Comparison of ENCODE assay signal across 11 mouse cellular contexts in genomic region chr9:35122551-35123266, GRCm38 (mm10). TPM values are rescaled to one million over a fixed set of nuclear protein-coding genes. Genes with fewer than 3 reads are reported as not detected.
A peak's percentile ranks its signal among the peaks of the same experiment; 100 is the strongest.
DNase-seq lines count a peak whose midpoint lies in the region; TF ChIP-seq lines count a peak whose summit lies in the region.
"Had no signal": no experiment of that assay in that cellular context is flagged by ENCODE, and none has a peak within 500 bp of the region (broad histone marks: within the 10 kb centered on the region; RNA-seq: fewer than 3 reads in every experiment).

No protein-coding gene starts in this region.

- H3K79me2 ChIP-seq in liver, adult 2 months (ENCODE audit: control insufficient read depth, insufficient read depth, low read length) = no peaks in the 10 kb centered on the region; the same call in 1 of the 2 replicates

- no peaks in the 10 kb centered on the region for H3K27me3 ChIP-seq in liver, adult 2 months (ENCODE audit: control insufficient read depth, insufficient read depth, low read length)
- H3K27me3 ChIP-seq: embryonic facial prominence, embryonic 12.5 days; midbrain, embryonic 12.5 days had no signal

- H3K36me3 ChIP-seq in liver, adult 2 months (ENCODE audit: control insufficient read depth, insufficient read depth, low read length) = no peaks in the 10 kb centered on the region

- WGBS in liver, adult 2 months = 44% methylated on average over 5 of the region's 5 CpGs

- peak overlapping the region; percentile 53 for H3K9ac ChIP-seq in liver, adult 2 months (ENCODE audit: low read depth, low read length)
- H3K9ac ChIP-seq: embryonic facial prominence, embryonic 12.5 days; midbrain, embryonic 12.5 days had no signal

- peak overlapping the region; percentile 80 for H3K27ac ChIP-seq in gastrocnemius, adult 2 months
- peak overlapping the region; percentile 99 for H3K27ac ChIP-seq in liver, adult 2 months (replicated peaks; ENCODE audit: insufficient read depth, low read depth, low read length)
- H3K27ac ChIP-seq: embryonic facial prominence, embryonic 12.5 days; midbrain, embryonic 12.5 days had no signal

- no peak overlapping the region for H3K4me3 ChIP-seq in gastrocnemius, adult 2 months
- no peak overlapping the region for H3K4me3 ChIP-seq in liver, adult 2 months (ENCODE audit: insufficient read depth, low read depth, low read length)
- H3K4me3 ChIP-seq: embryonic facial prominence, embryonic 12.5 days; midbrain, embryonic 12.5 days had no signal

- TF ChIP-seq POLR2A in liver, adult 2 months (IDR thresholded peaks at IDR 0.05; ENCODE audit: extremely low read depth, insufficient read depth, low read length) = no peak

- intact Hi-C loops in gastrocnemius, adult 2 months (cut with DNase I) = no loop called here
- intact Hi-C loops in gastrocnemius, postnatal 14 days (cut with DNase I; ENCODE audit: low total_unique reads) = no loop called here

- TF ChIP-seq CTCF in gastrocnemius, adult 2 months (IDR thresholded peaks at IDR 0.05) = no peak
- no peak for TF ChIP-seq CTCF in liver, adult 2 months (IDR thresholded peaks at IDR 0.05; ENCODE audit: low read depth, low read length)

- no peak for DNase-seq in gastrocnemius, adult 2 months
- no peak for DNase-seq in gastrocnemius, postnatal 14 days
- DNase-seq in spleen, adult 12 weeks (ENCODE audit: low spot score) = peak; percentile 58
- DNase-seq in spleen, adult 18-20 months = no peak
- DNase-seq in liver, adult 2 months (ENCODE audit: extremely low read depth, low read depth, low spot score) = peak; percentile 31
- DNase-seq in thymus, postnatal 25 days = peak; percentile 32
- no peak for DNase-seq in kidney, postnatal 4 days
- no peak for DNase-seq in yolk sac, embryonic 10.5 days (ENCODE audit: low spot score)
- DNase-seq: gastrocnemius, postnatal 25 days had no signal

- peaks cover 62% of the 10 kb centered on the region for H3K4me1 ChIP-seq in liver, adult 2 months (ENCODE audit: control insufficient read depth, insufficient read depth, low read length)

RNA-seq across cellular contexts. Expression of gene St3gal4, which starts 3.6 kb away (rescaled TPM):
- 1 to 10 TPM; 4.2 to 4.3 TPM for total RNA-seq in gastrocnemius, adult 2 months (2021)
- total RNA-seq in gastrocnemius, postnatal 14 days (2021) = 1 to 10 TPM; 5.8 to 7.3 TPM
- total RNA-seq in liver, adult 2 months (2014; rRNA removed) = 72.2 and 74.6 TPM in 2 replicates
- polyA plus RNA-seq in liver, adult 2 months (2012; rRNA removed) = 26.5 TPM in 2 replicates

RNA-seq across cellular contexts. Expression of gene Dcps, which starts 53.2 kb away (rescaled TPM):
- total RNA-seq in gastrocnemius, adult 2 months (2021) = 1 to 10 TPM; 7.7 to 8.4 TPM
- 1 to 10 TPM; 5.8 to 7.4 TPM for total RNA-seq in gastrocnemius, postnatal 14 days (2021)
- total RNA-seq in liver, adult 2 months (2014; rRNA removed) = 21.0 and 21.2 TPM in 2 replicates
- polyA plus RNA-seq in liver, adult 2 months (2012; rRNA removed) = 24.0 and 27.4 TPM in 2 replicates

Comparison
In these comparisons a context has a peak if more than half of its experiments do, and no peak if none do; other contexts are left out.
1. DNase-seq: peak in spleen, adult 12 weeks (single experiment), liver, adult 2 months (single experiment) and thymus, postnatal 25 days (single experiment); none in gastrocnemius, adult 2 months (single experiment), gastrocnemius, postnatal 14 days (single experiment), spleen, adult 18-20 months (0 of 2), kidney, postnatal 4 days (0 of 2) and yolk sac, embryonic 10.5 days (single experiment).